Mouse (Mus musculus): ENCODE results near the gene Zfp37. TPM values are rescaled to one million over a fixed set of nuclear protein-coding genes. Genes with fewer than 3 reads are reported as not detected.
A peak's percentile ranks its signal among the peaks of the same experiment; 100 is the strongest.

Zfp37 gene
- polyA plus RNA-seq, 1 experiment: 0.47 TPM

GRCm38 (mm10) chr4:62240586-62240985 is 9.7 kb upstream of the Zfp37 start:
- Histone ChIP-seq H3K27me3 (ENCODE audit: control insufficient read depth, insufficient read depth, insufficient read length) (peaks cover 5% of the 10 kb centered on the region), H3K4me3 (ENCODE audit: insufficient read depth, poor library complexity, severe bottlenecking) (no peak overlapping the region), H3K79me3 (ENCODE audit: low read depth) (no peaks in the 10 kb centered on the region), H3K79me2 (ENCODE audit: control insufficient read depth, insufficient read depth) (no peaks in the 10 kb centered on the region), H3K36me3 (ENCODE audit: control insufficient read depth, insufficient read depth) (no peaks in the 10 kb centered on the region), H3ac (ENCODE audit: control insufficient read depth, insufficient read length, low read depth) (no peak overlapping the region)
- TF ChIP-seq MYOD1 (IDR thresholded peaks at IDR 0.05; ENCODE audit: control insufficient read depth, insufficient read length, low read depth) (no peak), MAX (IDR thresholded peaks at IDR 0.05) (no peak), MYOG (IDR thresholded peaks at IDR 0.05; ENCODE audit: control insufficient read depth, extremely low read depth, insufficient read length) (no peak), USF1 (IDR thresholded peaks at IDR 0.05; ENCODE audit: low read depth) (no peak), CTCF (IDR thresholded peaks at IDR 0.05; ENCODE audit: control insufficient read depth, insufficient read depth, insufficient read length) (no peak), CEBPB (IDR thresholded peaks at IDR 0.05; ENCODE audit: low read depth) (no peak), FOSL1 (IDR thresholded peaks at IDR 0.05; ENCODE audit: insufficient read depth, low read length, poor library complexity, severe bottlenecking) (no peak)

- H3K79me3 ChIP-seq (ENCODE audit: low read depth): no peaks in the 10 kb centered on the region
- H3K36me3 ChIP-seq (ENCODE audit: control insufficient read depth, insufficient read depth): no peaks in the 10 kb centered on the region
- H3K4me3 ChIP-seq (ENCODE audit: insufficient read depth, poor library complexity, severe bottlenecking): no peak overlapping the region
- no peaks in the 10 kb centered on the region for H3K27me3 ChIP-seq (ENCODE audit: control insufficient read depth, insufficient read depth, insufficient read length)
- TF ChIP-seq MAX (IDR thresholded peaks at IDR 0.05): no peak
- TF ChIP-seq MYOD1 (IDR thresholded peaks at IDR 0.05; ENCODE audit: control insufficient read depth, insufficient read length, low read depth): no peak
- no peak overlapping the region for H3ac ChIP-seq (ENCODE audit: control insufficient read depth, insufficient read length, low read depth)
- no peaks in the 10 kb centered on the region for H3K79me2 ChIP-seq (ENCODE audit: control insufficient read depth, insufficient read depth)
Observed at GRCm38 (mm10) chr4:62230153-62230552, 694 bp downstream of the Zfp37 start.

GRCm38 (mm10) chr4:62229448-62229847 is 1.4 kb downstream of the Zfp37 start:
- Histone ChIP-seq H3K79me3 (ENCODE audit: low read depth) (no peaks in the 10 kb centered on the region), H3K79me2 (ENCODE audit: control insufficient read depth, insufficient read depth) (no peaks in the 10 kb centered on the region), H3K4me3 (ENCODE audit: insufficient read depth, poor library complexity, severe bottlenecking) (no peak overlapping the region), H3K27me3 (ENCODE audit: control insufficient read depth, insufficient read depth, insufficient read length) (no peaks in the 10 kb centered on the region), H3ac (ENCODE audit: control insufficient read depth, insufficient read length, low read depth) (no peak overlapping the region), H3K36me3 (ENCODE audit: control insufficient read depth, insufficient read depth) (no peaks in the 10 kb centered on the region)
- no peak for TF ChIP-seq MYOD1 (IDR thresholded peaks at IDR 0.05; ENCODE audit: control insufficient read depth, insufficient read length, low read depth)
- no peak for TF ChIP-seq CEBPB (IDR thresholded peaks at IDR 0.05; ENCODE audit: low read depth)
- no peak for TF ChIP-seq MYOG (IDR thresholded peaks at IDR 0.05; ENCODE audit: control insufficient read depth, extremely low read depth, insufficient read length)
- TF ChIP-seq MAX (IDR thresholded peaks at IDR 0.05): no peak
- no peak for TF ChIP-seq FOSL1 (IDR thresholded peaks at IDR 0.05; ENCODE audit: insufficient read depth, low read length, poor library complexity, severe bottlenecking)
- no peak for TF ChIP-seq USF1 (IDR thresholded peaks at IDR 0.05; ENCODE audit: low read depth)
- no peak for TF ChIP-seq CTCF (IDR thresholded peaks at IDR 0.05; ENCODE audit: control insufficient read depth, insufficient read depth, insufficient read length)

GRCm38 (mm10) chr4:62228391-62228790 is 2.5 kb downstream of the Zfp37 start:
- Histone ChIP-seq H3K79me2 (ENCODE audit: control insufficient read depth, insufficient read depth) (no peaks in the 10 kb centered on the region), H3K79me3 (ENCODE audit: low read depth) (no peaks in the 10 kb centered on the region), H3K4me3 (ENCODE audit: insufficient read depth, poor library complexity, severe bottlenecking) (no peak overlapping the region), H3K27me3 (ENCODE audit: control insufficient read depth, insufficient read depth, insufficient read length) (no peaks in the 10 kb centered on the region), H3K36me3 (ENCODE audit: control insufficient read depth, insufficient read depth) (no peaks in the 10 kb centered on the region), H3ac (ENCODE audit: control insufficient read depth, insufficient read length, low read depth) (no peak overlapping the region)
- TF ChIP-seq MYOG (IDR thresholded peaks at IDR 0.05; ENCODE audit: control insufficient read depth, extremely low read depth, insufficient read length) (no peak), USF1 (IDR thresholded peaks at IDR 0.05; ENCODE audit: low read depth) (no peak), CTCF (IDR thresholded peaks at IDR 0.05; ENCODE audit: control insufficient read depth, insufficient read depth, insufficient read length) (peak; percentile 6), MAX (IDR thresholded peaks at IDR 0.05) (no peak), CEBPB (IDR thresholded peaks at IDR 0.05; ENCODE audit: low read depth) (no peak), FOSL1 (IDR thresholded peaks at IDR 0.05; ENCODE audit: insufficient read depth, low read length, poor library complexity, severe bottlenecking) (no peak)

- TF ChIP-seq CTCF (IDR thresholded peaks at IDR 0.05; ENCODE audit: control insufficient read depth, insufficient read depth, insufficient read length) (no peak), FOSL1 (IDR thresholded peaks at IDR 0.05; ENCODE audit: insufficient read depth, low read length, poor library complexity, severe bottlenecking) (no peak), CEBPB (IDR thresholded peaks at IDR 0.05; ENCODE audit: low read depth) (no peak), USF1 (IDR thresholded peaks at IDR 0.05; ENCODE audit: low read depth) (no peak), MYOG (IDR thresholded peaks at IDR 0.05; ENCODE audit: control insufficient read depth, extremely low read depth, insufficient read length) (no peak)
- H3ac ChIP-seq (ENCODE audit: control insufficient read depth, insufficient read length, low read depth): no peak overlapping the region
- no peak overlapping the region for H3K4me3 ChIP-seq (ENCODE audit: insufficient read depth, poor library complexity, severe bottlenecking)
- H3K36me3 ChIP-seq (ENCODE audit: control insufficient read depth, insufficient read depth): no peaks in the 10 kb centered on the region
- H3K79me2 ChIP-seq (ENCODE audit: control insufficient read depth, insufficient read depth): no peaks in the 10 kb centered on the region
- H3K27me3 ChIP-seq (ENCODE audit: control insufficient read depth, insufficient read depth, insufficient read length): no peaks in the 10 kb centered on the region
- no peaks in the 10 kb centered on the region for H3K79me3 ChIP-seq (ENCODE audit: low read depth)
Observed at GRCm38 (mm10) chr4:62213490-62213889, 17.4 kb downstream of the Zfp37 start.

GRCm38 (mm10) chr4:62210035-62210434 is 20.8 kb downstream of the Zfp37 start:
- H3ac ChIP-seq (ENCODE audit: control insufficient read depth, insufficient read length, low read depth): no peak overlapping the region
- no peaks in the 10 kb centered on the region for H3K79me3 ChIP-seq (ENCODE audit: low read depth)
- no peak overlapping the region for H3K4me3 ChIP-seq (ENCODE audit: insufficient read depth, poor library complexity, severe bottlenecking)
- no peaks in the 10 kb centered on the region for H3K36me3 ChIP-seq (ENCODE audit: control insufficient read depth, insufficient read depth)
- H3K27me3 ChIP-seq (ENCODE audit: control insufficient read depth, insufficient read depth, insufficient read length): no peaks in the 10 kb centered on the region
- no peaks in the 10 kb centered on the region for H3K79me2 ChIP-seq (ENCODE audit: control insufficient read depth, insufficient read depth)
- no peak for TF ChIP-seq CEBPB (IDR thresholded peaks at IDR 0.05; ENCODE audit: low read depth)
- no peak for TF ChIP-seq MYOD1 (IDR thresholded peaks at IDR 0.05; ENCODE audit: control insufficient read depth, insufficient read length, low read depth)
- TF ChIP-seq MYOG (IDR thresholded peaks at IDR 0.05; ENCODE audit: control insufficient read depth, extremely low read depth, insufficient read length): no peak
- TF ChIP-seq CTCF (IDR thresholded peaks at IDR 0.05; ENCODE audit: control insufficient read depth, insufficient read depth, insufficient read length): no peak
- TF ChIP-seq MAX (IDR thresholded peaks at IDR 0.05): no peak
